Comparison of ENCODE assay signal across 10 mouse cellular contexts in the genomic region with DNA sequence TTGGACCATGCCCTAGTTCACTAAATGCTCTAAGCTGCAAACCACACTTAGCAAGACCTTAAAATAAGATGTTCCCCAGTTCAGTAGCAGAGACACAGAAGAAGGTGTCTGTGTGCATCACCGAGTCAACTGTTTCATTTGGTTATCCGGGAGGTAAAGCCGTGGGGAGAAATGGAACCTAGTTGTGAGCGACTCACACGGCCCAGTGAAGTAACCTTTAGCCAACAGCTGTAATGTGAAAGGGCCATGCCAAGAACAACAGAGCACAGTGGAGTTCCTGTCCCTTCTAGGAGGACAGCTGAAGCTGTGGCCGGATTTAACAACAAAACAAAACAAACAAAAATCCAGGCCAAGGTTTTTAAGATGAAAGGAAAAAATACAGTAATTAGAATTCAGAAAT. TPM values are rescaled to one million over a fixed set of nuclear protein-coding genes. Genes with fewer than 3 reads are reported as not detected.
DNase-seq lines count a peak whose midpoint lies in the region; ATAC-seq and TF ChIP-seq lines count a peak whose summit lies in the region.
"Had no signal": no experiment of that assay in that cellular context is flagged by ENCODE, and none has a peak within 500 bp of the region (broad histone marks: within the 10 kb centered on the region; RNA-seq: fewer than 3 reads in every experiment).

No protein-coding gene starts in this region.

- no peak overlapping the region for H3K9ac ChIP-seq in hindbrain, embryonic 15.5 days
- H3K9ac ChIP-seq: embryonic facial prominence, embryonic 12.5 days had no signal

- H3K27ac ChIP-seq in hindbrain, embryonic 15.5 days (replicated peaks) = peak overlapping the region; percentile 45; the same call in 1 of the 2 replicates
- H3K27ac ChIP-seq: embryonic facial prominence, embryonic 12.5 days had no signal

- 60% methylated on average over 6 of the region's 6 CpGs for WGBS in hindbrain, embryonic 15.5 days

- no peak for TF ChIP-seq CTCF in brain, embryonic 14.5 days (IDR thresholded peaks at IDR 0.05; ENCODE audit: borderline replicate concordance, extremely low read depth, insufficient read depth, insufficient read length)

- H3K9me3 ChIP-seq in hindbrain, embryonic 15.5 days = no peaks in the 10 kb centered on the region
- H3K9me3 ChIP-seq: embryonic facial prominence, embryonic 12.5 days had no signal

- peak overlapping the region; percentile 71 for H3K4me2 ChIP-seq in hindbrain, embryonic 15.5 days
- H3K4me2 ChIP-seq: embryonic facial prominence, embryonic 12.5 days had no signal

- H3K4me1 ChIP-seq in hindbrain, embryonic 15.5 days (replicated peaks) = peaks cover 13% of the 10 kb centered on the region

- TF ChIP-seq POLR2A in brain, embryonic 14.5 days (IDR thresholded peaks at IDR 0.05; ENCODE audit: borderline replicate concordance, extremely low read depth, insufficient read depth, insufficient read length, poor library complexity, severe bottlenecking) = no peak

- no peaks in the 10 kb centered on the region for H3K36me3 ChIP-seq in hindbrain, embryonic 15.5 days
- H3K36me3 ChIP-seq: embryonic facial prominence, embryonic 12.5 days had no signal

- H3K27me3 ChIP-seq in hindbrain, embryonic 15.5 days = no peaks in the 10 kb centered on the region
- H3K27me3 ChIP-seq: CH12.LX; embryonic facial prominence, embryonic 12.5 days had no signal

- H3K4me3 ChIP-seq in hindbrain, embryonic 15.5 days = peak overlapping the region; percentile 2; the same call in 1 of the 2 replicates
- H3K4me3 ChIP-seq: embryonic facial prominence, embryonic 12.5 days had no signal

- no peak for ATAC-seq in hindbrain, embryonic 15.5 days (ENCODE audit: low FRiP score, low read depth)
- ATAC-seq in granulocyte monocyte progenitor cell, adult 5-6 weeks (replicated peaks; ENCODE audit: poor library complexity, severe bottlenecking) = no peak
- ATAC-seq in cerebellum, adult (ENCODE audit: insufficient number of reproducible peaks, low FRiP score, low TSS enrichment) = no peak
- no peak for ATAC-seq in activated CD4-positive, CD25-positive, alpha-beta regulatory T cell, adult 4 months

- peak; percentile 49 for DNase-seq in gastrocnemius, adult 18-20 months (ENCODE audit: low spot score)
- no peak for DNase-seq in gastrocnemius, adult 8-10 months (ENCODE audit: low spot score in 2 of 2)
- DNase-seq in brain, embryonic 14.5 days (ENCODE audit: low read depth) = peak; percentile 49
- peak; percentile 59 for DNase-seq in lung, postnatal 10 days

RNA-seq across cellular contexts. Expression of a gene that starts 1.3 kb away (rescaled TPM):
- total RNA-seq in gastrocnemius, adult 18-20 months (2021) = not detected
- total RNA-seq in gastrocnemius, adult 8-10 months (2022) = under 1 TPM in 1 of 4 experiments, not detected in 3; 0.31 TPM
- not detected in 2 replicates for polyA plus RNA-seq in brain, embryonic 14.5 days (2012; rRNA removed)
- not detected in 2 replicates for polyA plus RNA-seq in hindbrain, embryonic 15.5 days (2015; fragmentation: Nextera tagmentation; extraction: Ambion mirVana)
- not detected in 2 replicates for total RNA-seq in granulocyte monocyte progenitor cell, adult 5-6 weeks (2014; fragmentation: Nextera tagmentation)
- not detected in 2 replicates for total RNA-seq in granulocyte monocyte progenitor cell, adult 5-6 weeks (2017)
- polyA plus RNA-seq in activated CD4-positive, CD25-positive, alpha-beta regulatory T cell, adult 4 months (2017; shearing (Covaris generic)) = not detected
- total RNA-seq: CH12.LX had no signal
- polyA plus RNA-seq: embryonic facial prominence, embryonic 12.5 days had no signal

RNA-seq across cellular contexts. Expression of a gene that starts 2.0 kb away (rescaled TPM):
- total RNA-seq in gastrocnemius, adult 18-20 months (2021) = 10 to 100 TPM; 19.4 to 30.3 TPM
- total RNA-seq in gastrocnemius, adult 8-10 months (2022) = 10 to 100 TPM; 15.3 to 24.1 (median 20.2) TPM
- polyA plus RNA-seq in brain, embryonic 14.5 days (2012; rRNA removed) = 6.0 and 7.9 TPM in 2 replicates
- polyA plus RNA-seq in hindbrain, embryonic 15.5 days (2015; fragmentation: Nextera tagmentation; extraction: Ambion mirVana) = 9.9 and 11.3 TPM in 2 replicates
- total RNA-seq in granulocyte monocyte progenitor cell, adult 5-6 weeks (2014; fragmentation: Nextera tagmentation) = not detected in 2 replicates
- not detected in 2 replicates for total RNA-seq in granulocyte monocyte progenitor cell, adult 5-6 weeks (2017)
- polyA plus RNA-seq in activated CD4-positive, CD25-positive, alpha-beta regulatory T cell, adult 4 months (2017; shearing (Covaris generic)) = not detected
- total RNA-seq: CH12.LX had no signal

Comparison
In these comparisons a context has a peak if more than half of its experiments do, and no peak if none do; other contexts are left out.
1. DNase-seq: peak in gastrocnemius, adult 18-20 months (single experiment), brain, embryonic 14.5 days (single experiment) and lung, postnatal 10 days (single experiment); none in gastrocnemius, adult 8-10 months (0 of 2).
2. RNA of a gene that starts 2.0 kb away (total RNA-seq): 19.4 to 30.3 TPM in gastrocnemius, adult 18-20 months and 15.3 to 24.1 TPM in gastrocnemius, adult 8-10 months; not detected in granulocyte monocyte progenitor cell, adult 5-6 weeks; every median in the first group is over 10 times any median in the second.